Mouse (Mus musculus) Patski (cell line): ENCODE results near the gene Myom1. TPM values are rescaled to one million over a fixed set of nuclear protein-coding genes. Genes with fewer than 3 reads are reported as not detected.

Experiments
- ATAC-seq: fragments of 100-300 bp; one replicate; pipeline ENCODE4 v1.8.0; 2021
- CTCF ChIA-PET: fragments of 350-600 bp; sonication (Branson Sonifier 250); formaldehyde crosslinking; loops from one replicate; lab custom pipeline; 2022; ENCODE audit warnings: inconsistent platforms; lab: Charles Lee
- POLR2A ChIA-PET: fragments of 350-600 bp; sonication (Branson Sonifier 250); formaldehyde crosslinking; loops from one replicate; lab custom pipeline; 2022; ENCODE audit warnings: antibody characterized with exemption, inconsistent platforms; lab: Charles Lee
- DNase-seq: peaks from one replicate; pipeline ENCODE4 v3.0.0-alpha.2; 2011; ENCODE audit warnings: low read depth, low spot score
- H3K27me3 ChIP-seq: fragments of 371-371 bp; one replicate; pipeline ENCODE4 v1.5.1; 2021
- CTCF ChIP-seq: fragments of 100-300 bp; IDR thresholded peaks from one replicate; pipeline ENCODE4 v1.5.1; 2021
- in situ Hi-C: fragments of 300-500 bp; cut with MboI; formaldehyde crosslinking; loops from 3 replicates; pipeline ENCODE4 v1.11.1; 2018; ENCODE audit warnings: low pct_unique_long_range_greater_than_20kb, mixed read lengths
- polyA plus RNA-seq: library from polyadenylated mRNA; unstranded; gene quantifications from one replicate; pipeline ENCODE4 v1.2.3, GENCODE M21; 2021

Gene Myom1
- polyA plus RNA-seq, 1 experiment from 2014 or later, result 2.8 TPM

- DNase-seq, result no peak
- ChIA-PET POLR2A (no interaction called here), CTCF (interaction anchor here (1.0 kb wide), 1 partner anchor 19 kb away, joined by 3 read pairs; no protein-coding TSS in a partner anchor)
- H3K27me3 ChIP-seq, result no peaks in the 10 kb centered on the region
- no peak for TF ChIP-seq CTCF
- in situ Hi-C loops, result no loop called here
- no peak for ATAC-seq
These were observed 87.5 kb downstream of the Myom1 start for GRCm38 (mm10) chr17:71089781-71090480.

DNA sequence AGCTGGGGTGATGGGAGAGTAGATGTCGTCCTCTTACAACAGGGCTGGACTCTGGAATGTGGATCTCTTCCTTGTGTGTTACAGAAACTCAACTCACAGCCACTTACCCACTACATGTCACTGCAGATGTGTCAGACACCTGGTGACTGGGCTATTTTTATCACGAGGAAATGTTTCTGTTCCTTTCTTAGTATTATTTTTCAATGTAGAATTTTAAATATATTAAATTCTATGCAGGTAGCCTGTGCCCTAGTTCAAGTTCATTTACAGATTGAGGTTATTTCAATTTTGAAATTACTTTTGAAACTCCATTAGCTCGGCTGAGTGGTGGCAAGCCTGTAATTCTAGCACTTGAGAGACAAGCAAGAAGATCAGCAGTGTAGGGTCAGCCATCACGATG lies 88.6 kb downstream of the Myom1 start:
- CTCF ChIA-PET, result interaction anchor here (1.0 kb wide), 1 partner anchor 17 kb away, joined by 3 read pairs; no protein-coding TSS in a partner anchor
- no peak for DNase-seq
- POLR2A ChIA-PET, result no interaction called here
- no peaks in the 10 kb centered on the region for H3K27me3 ChIP-seq
- in situ Hi-C loops, result no loop called here
- no peak for TF ChIP-seq CTCF
- no peak for ATAC-seq

GRCm38 (mm10) chr17:71092341-71092740 lies 89.9 kb downstream of the Myom1 start:
- in situ Hi-C loops, result no loop called here
- no peak for DNase-seq
- POLR2A ChIA-PET, result no interaction called here
- CTCF ChIA-PET, result no interaction called here
- no peaks in the 10 kb centered on the region for H3K27me3 ChIP-seq
- TF ChIP-seq CTCF, result no peak
- ATAC-seq, result no peak

DNA sequence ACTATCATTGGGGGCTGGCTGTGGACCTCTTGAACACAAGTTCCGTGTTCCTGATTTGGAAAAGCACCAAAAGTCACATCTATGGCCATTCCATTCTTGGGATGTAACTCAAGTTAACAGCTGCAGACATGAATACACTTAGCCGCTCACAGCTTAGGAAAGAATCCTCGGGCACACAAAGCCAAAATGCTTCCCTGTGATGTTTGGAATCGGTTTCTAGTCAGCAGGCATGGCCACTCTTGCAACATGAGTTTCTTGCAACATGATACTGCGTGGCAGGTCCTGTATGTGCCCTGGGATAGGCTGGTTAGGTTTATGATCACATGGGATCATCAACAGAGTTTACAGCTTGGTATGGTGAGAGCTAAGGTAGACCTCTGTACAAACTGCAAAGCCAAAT lies 91.4 kb downstream of the Myom1 start:
- TF ChIP-seq CTCF, result no peak
- ChIA-PET CTCF (interaction anchor here (0.8 to 1.2 kb wide), 4 partner anchors 11 to 39 kb away, joined by 3 to 4 read pairs (median 3); no protein-coding TSS in a partner anchor), POLR2A (no interaction called here)
- no peak for ATAC-seq
- H3K27me3 ChIP-seq, result no peaks in the 10 kb centered on the region
- in situ Hi-C loops, result no loop called here
- no peak for DNase-seq

DNA sequence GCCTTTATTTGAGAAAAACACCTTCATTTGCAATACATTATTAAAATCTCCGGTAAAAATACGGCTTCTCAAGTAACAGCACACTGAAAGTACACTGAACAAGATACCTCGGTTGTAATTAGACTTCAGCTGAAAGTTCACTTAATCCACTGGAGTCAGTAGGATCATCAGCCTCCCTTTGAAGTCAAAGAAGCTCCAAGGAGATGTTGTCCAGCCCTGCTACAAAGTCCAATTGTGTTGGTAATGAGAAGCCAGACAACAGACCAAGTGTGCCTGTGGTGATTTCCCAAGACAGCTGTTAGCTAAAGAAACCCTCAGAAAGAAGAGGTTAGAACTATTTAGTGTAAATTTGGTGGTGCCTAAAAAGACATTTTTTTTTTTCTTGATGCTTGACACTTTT lies 92.0 kb downstream of the Myom1 start:
- ATAC-seq (no peak), DNase-seq (no peak)
- POLR2A ChIA-PET, result no interaction called here
- CTCF ChIA-PET, result interaction anchor here (1.0 to 1.2 kb wide), 3 partner anchors 10 to 16 kb away, joined by 3 to 4 read pairs (median 3); no protein-coding TSS in a partner anchor
- no peak for TF ChIP-seq CTCF
- no peaks in the 10 kb centered on the region for H3K27me3 ChIP-seq
- in situ Hi-C loops, result no loop called here

DNA sequence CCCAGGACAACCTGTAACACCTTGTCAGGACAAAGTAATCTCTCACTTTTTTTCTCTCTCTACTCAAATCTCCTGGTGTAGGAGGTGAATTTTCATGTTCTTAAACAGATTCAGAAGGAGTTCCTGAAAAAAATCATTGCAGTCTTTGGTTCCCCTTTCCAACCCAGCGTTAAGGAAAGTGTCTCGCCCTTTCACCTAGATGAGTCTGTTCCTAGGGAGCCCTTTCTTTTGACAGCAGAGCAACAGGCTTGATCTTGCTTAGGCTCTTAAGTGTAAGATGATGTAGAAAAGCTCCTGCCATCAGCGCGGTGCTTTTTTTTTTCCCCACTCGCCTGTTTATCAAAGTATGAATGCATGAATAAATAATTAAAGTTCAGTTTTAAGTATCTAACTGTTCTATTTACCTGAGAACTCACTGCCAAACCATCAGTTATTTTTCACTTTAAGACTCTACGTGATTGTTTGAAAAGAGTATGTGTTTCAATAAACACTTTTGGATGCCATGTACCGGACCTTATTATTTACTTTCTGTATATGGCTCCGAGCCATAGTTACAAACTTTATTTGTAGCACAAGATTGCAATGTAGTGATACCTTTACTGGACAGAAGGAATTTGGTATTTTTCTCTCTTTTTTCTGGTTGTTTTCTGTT lies 94.2 kb downstream of the Myom1 start:
- DNase-seq (no peak), ATAC-seq (no peak)
- ChIA-PET CTCF (no interaction called here), POLR2A (interaction anchor here (0.7 kb wide), 1 partner anchor 12 kb away, joined by 3 read pairs; no protein-coding TSS in a partner anchor)
- in situ Hi-C loops, result no loop called here
- no peak for TF ChIP-seq CTCF
- no peaks in the 10 kb centered on the region for H3K27me3 ChIP-seq

DNA sequence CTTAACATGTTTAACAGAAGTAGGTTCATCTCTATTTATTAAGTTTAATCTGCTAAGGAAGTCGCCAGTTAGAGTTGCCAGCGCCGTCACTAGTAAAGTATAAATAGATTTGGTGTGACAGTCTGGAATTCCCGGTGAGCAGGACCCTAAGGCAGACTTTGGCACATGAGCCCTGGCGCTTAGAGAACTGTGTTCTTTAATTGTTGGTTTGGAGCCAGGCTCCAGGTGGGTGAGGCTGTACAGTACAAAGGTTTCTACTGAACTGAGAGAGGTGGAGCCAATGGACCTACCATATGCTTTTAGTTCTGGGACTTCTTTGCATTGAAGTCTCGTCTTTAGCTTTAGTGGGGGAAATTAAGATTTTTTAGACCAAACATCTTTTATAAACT lies 94.8 kb downstream of the Myom1 start:
- in situ Hi-C loops, result no loop called here
- ChIA-PET CTCF (no interaction called here), POLR2A (no interaction called here)
- no peaks in the 10 kb centered on the region for H3K27me3 ChIP-seq
- TF ChIP-seq CTCF, result no peak
- DNase-seq, result no peak
- no peak for ATAC-seq

DNA sequence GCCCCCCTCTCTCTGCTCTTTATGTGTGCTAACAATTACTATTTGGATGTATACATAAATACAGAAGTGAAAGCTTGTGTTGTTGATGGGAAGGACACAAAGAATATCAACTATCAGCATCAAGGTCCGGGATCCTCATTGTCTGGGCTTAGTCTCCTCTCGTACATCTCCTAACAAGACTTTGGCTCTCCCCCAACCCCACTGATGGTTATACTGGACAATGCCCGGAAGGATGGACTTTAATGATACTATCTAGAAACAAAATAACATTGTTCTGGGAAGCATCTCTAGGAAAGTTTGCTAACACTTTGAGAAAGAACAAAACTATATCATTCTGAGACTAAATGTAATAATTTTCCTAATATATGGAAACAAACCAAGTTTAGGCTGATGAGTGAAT lies 96.2 kb downstream of the Myom1 start:
- in situ Hi-C loops, result no loop called here
- no peaks in the 10 kb centered on the region for H3K27me3 ChIP-seq
- ATAC-seq (no peak), DNase-seq (no peak)
- no peak for TF ChIP-seq CTCF
- ChIA-PET POLR2A (no interaction called here), CTCF (no interaction called here)

DNA sequence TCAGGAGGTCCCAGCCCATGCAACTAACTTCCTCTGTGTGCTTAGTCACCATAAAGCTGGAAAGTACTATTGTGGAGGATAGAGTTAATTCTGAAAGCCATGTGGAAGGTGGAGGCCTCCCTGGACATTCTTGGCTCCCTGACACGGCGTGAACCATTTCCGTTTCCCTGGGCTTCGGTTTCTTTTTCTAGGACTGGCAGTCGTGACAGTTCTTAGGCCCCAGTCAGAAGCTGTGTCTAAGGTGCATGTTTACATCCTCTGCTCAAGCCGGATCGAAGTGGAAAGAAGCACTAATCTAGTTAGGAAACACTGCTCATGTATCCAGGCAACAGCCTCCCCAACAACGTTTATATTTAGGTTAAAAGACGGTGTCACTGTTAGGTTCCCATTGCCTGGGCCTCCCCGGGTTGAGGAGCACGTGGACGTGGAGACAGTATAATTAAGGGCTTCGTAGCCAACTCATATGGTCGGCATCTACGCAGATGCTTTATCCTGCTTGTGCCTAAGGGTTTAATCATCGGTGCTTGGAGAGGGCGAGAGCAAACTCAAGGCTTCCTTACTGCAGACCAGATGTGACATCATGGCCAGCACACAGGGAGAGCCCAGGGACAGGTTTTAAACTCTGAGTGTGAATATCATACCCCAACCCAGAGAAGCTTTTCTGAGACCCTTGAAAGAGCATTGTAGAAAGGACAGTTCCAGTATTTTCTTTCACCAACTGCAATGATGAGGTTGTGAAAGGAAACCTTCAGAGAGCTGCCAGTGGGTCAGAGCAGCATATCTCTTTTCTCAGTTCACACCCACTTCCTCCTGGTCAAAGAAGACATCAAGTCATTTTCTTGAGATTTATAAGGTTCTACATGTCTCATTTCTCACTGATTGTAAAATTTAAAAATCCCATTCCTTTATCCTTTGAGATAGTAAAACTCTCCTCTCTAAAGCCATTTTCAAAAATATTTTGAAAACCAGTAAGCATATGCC lies 100.4 kb downstream of the Myom1 start:
- DNase-seq (no peak), ATAC-seq (no peak)
- H3K27me3 ChIP-seq, result no peaks in the 10 kb centered on the region
- POLR2A ChIA-PET, result no interaction called here
- CTCF ChIA-PET, result no interaction called here
- in situ Hi-C loops, result no loop called here
- no peak for TF ChIP-seq CTCF

DNA sequence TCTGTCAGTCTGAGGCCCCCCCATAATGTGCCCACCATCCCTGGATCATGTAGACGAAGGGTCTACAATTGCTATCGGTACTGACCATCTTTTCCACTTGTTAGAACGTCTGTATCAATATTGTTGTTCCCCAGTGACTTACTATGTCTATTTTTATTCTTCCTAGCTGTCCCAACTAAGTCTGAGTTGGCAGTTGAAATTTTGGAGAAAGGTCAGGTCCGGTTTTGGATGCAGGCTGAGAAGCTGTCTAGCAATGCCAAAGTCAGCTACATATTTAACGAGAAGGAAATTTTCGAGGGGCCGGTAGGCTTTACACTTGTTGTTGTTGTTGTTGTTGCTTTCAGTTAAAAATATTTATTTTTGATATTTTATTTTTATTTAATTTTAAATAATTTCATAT lies 102.9 kb downstream of the Myom1 start:
- POLR2A ChIA-PET, result no interaction called here
- ATAC-seq, result no peak
- H3K27me3 ChIP-seq, result no peaks in the 10 kb centered on the region
- CTCF ChIA-PET, result interaction anchor here (1.7 kb wide), 1 partner anchor 11 kb away, joined by 4 read pairs; no protein-coding TSS in a partner anchor
- in situ Hi-C loops, result no loop called here
- no peak for DNase-seq
- no peak for TF ChIP-seq CTCF
